Mouse (Mus musculus) layer of hippocampus, adult 2 months (tissue): ENCODE results near the gene Bmp7. TPM values are rescaled to one million over a fixed set of nuclear protein-coding genes. Genes with fewer than 3 reads are reported as not detected.

Source experiments
- DNase-seq, 2 experiments: peaks; one replicate each; pipeline ENCODE4 v3.0.0; 2022; ENCODE audit warnings: low spot score in 2 of 2
- H3K27ac ChIP-seq: fragments of 200-600 bp; 2 replicates; pipeline ENCODE4 v1.8.1; 2022
- H3K4me3 ChIP-seq: fragments of 200-600 bp; 2 replicates; pipeline ENCODE4 v1.8.1; 2022; ENCODE audit warnings: mild to moderate bottlenecking
- CTCF ChIP-seq: fragments of 200-600 bp; conservative IDR thresholded peaks from 2 replicates; pipeline ENCODE4 v1.8.1; 2022; ENCODE audit warnings: antibody characterized with exemption, mild to moderate bottlenecking, moderate library complexity
- microRNA-seq, 2 experiments: library from miRNA; unstranded; fragments of <30 nt; microRNA quantifications; one replicate each; pipeline ENCODE4 v1.2.0; 2021
- total RNA-seq, 2 experiments: library from RNA; stranded (reverse); gene quantifications; 2 replicates each; pipeline ENCODE4 v1.2.3; 2021

Gene Bmp7
- total RNA-seq, 2 experiments from 2014 or later, result 4.2 to 5.7 TPM

DNA sequence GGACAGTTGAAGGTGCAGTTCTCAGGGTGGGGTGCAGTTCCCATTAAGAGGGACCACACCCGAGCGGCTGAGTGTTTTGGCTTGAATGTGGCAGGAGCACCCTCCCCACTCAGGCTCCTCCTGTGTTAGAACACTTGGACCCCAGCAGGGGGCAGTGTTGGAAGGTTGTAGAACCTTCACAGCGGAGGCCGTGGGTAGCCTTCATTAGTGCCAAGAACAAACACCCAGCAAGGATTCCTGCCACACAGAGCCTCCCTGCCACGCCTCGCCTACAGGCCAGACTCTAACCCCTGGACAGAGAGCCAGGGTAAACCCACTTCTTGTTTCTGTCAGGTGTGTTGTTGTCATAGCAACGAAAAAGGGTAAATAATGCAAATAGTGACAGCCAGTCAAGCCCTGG lies 112.6 kb downstream of the Bmp7 start:
- DNase-seq, result no peak
- H3K4me3 ChIP-seq, result no peak overlapping the region
- H3K27ac ChIP-seq, result no peak overlapping the region
- peak; percentile 72 for TF ChIP-seq CTCF

DNA sequence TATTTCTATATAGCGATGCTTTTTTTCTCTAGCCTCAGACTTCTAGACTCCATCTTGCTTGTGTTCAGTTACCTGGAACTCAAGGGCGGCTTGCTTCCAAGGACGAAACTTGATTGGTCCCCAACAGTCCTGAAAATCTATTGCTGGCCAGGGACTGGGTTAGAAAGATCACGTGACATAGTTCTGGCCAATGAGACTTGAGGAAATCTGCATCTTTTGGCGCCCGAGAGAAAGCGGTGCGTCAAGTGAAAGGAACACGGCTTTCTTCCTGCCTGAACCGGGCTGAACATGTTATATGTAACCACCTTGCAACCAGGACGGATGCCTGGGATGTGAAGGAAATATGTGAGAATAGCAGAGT lies 114.4 kb downstream of the Bmp7 start:
- no peak for TF ChIP-seq CTCF
- no peak overlapping the region for H3K4me3 ChIP-seq
- no peak for DNase-seq
- H3K27ac ChIP-seq, result no peak overlapping the region

DNA sequence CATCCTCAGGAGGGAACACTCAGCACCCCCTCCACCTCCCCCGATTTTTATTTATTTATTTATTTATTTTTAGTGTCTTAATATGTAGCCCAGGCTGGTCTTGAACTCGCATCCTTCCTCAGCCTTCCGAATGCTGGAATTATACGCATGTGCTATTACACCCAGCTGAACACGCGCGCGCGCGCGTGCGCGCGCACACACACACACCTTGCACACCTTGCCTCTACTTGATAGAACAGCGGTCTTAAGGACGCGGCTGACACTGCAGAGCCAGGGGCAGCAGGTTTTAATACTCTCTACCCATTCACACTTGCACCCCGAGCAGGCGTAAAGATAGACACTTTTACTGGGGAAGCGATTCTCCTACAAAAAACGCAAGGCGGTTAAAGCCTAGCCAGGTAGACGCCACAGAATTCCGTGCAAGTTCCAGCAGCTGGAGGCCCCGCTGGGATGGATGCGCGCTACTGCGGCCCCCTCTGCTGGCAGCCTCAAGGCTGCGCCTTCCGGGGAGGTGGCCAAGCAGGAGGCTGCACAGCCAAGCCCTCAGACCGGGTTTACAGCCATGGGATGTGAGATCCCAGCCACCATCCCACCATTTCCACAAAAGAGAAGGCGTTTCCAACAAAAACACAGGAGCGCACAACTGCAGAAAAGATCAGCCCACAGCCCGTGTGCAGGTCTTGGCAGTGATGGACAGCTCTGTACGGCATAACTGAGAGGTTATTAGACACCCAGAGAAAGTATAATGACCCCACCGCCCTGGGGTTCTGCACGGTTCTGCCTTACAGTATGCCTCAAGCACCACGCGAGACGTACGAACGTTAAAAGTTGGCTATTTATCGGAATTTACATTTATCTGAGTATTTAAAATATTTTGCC lies 115.0 kb downstream of the Bmp7 start:
- Histone ChIP-seq H3K4me3 (no peak overlapping the region), H3K27ac (no peak overlapping the region)
- DNase-seq, result peak; percentile 42 to 46
- peak; percentile 84 for TF ChIP-seq CTCF

DNA sequence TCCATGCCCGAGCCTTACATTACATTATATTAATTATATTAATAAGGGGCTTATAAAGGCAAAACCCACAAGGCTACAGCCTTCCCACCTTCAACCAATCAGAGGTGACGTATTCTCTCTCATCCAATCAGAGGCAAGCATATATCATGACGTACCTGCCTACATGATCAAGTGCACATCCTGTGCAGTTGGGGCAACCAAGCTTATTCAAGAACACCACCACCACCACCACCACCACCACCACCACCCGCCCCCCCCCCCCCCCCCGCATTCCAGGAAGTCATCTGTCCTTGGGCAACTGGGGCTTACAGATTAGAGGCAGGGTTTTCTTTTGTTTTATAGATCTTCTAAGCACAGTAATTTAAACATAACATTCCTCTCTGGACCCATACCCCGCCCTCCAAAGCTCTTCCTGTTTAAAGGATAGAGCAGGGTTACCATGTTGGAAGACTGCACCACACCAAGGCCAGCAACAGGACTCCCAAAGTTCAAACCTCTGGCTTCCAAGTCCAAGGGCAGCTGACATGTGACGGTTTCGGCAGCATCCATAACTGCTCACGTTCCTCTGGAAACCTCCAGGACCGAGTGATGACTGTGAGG lies 121.4 kb downstream of the Bmp7 start:
- Histone ChIP-seq H3K27ac (no peak overlapping the region), H3K4me3 (no peak overlapping the region)
- DNase-seq, result no peak
- TF ChIP-seq CTCF, result no peak

Small RNA genes lying within 50 kb of the gene (microRNA-seq; reads per million reads assigned to microRNA genes)
- 0 reads per million in 2 experiments for gene Gm22773

Other genes with a start within 250 kb of the Bmp7 start
- under 1 TPM in 1 of 2 experiments, not detected in 1; 0.29 TPM for gene Spo11, start 37.4 kb upstream of the Bmp7 start, total RNA-seq
- 10 to 100 TPM; 76.7 to 90.6 TPM for gene Rae1, start 59.8 kb upstream of the Bmp7 start, total RNA-seq
- gene Rbm38, start 80.2 kb upstream of the Bmp7 start, total RNA-seq, result 1 to 10 TPM; 3.0 to 4.5 TPM
- gene Ctcfl, start 179.2 kb upstream of the Bmp7 start, total RNA-seq, result not detected
- gene Pck1, start 212.7 kb upstream of the Bmp7 start, total RNA-seq, result not detected